Mouse (Mus musculus) 416B (cell line): ENCODE results near the gene Spo11.

ENCODE experiments used
- DNase-seq: peaks from one replicate; pipeline ENCODE4 v3.0.0; 2011; ENCODE audit warnings: low read depth

Spo11 gene

DNA sequence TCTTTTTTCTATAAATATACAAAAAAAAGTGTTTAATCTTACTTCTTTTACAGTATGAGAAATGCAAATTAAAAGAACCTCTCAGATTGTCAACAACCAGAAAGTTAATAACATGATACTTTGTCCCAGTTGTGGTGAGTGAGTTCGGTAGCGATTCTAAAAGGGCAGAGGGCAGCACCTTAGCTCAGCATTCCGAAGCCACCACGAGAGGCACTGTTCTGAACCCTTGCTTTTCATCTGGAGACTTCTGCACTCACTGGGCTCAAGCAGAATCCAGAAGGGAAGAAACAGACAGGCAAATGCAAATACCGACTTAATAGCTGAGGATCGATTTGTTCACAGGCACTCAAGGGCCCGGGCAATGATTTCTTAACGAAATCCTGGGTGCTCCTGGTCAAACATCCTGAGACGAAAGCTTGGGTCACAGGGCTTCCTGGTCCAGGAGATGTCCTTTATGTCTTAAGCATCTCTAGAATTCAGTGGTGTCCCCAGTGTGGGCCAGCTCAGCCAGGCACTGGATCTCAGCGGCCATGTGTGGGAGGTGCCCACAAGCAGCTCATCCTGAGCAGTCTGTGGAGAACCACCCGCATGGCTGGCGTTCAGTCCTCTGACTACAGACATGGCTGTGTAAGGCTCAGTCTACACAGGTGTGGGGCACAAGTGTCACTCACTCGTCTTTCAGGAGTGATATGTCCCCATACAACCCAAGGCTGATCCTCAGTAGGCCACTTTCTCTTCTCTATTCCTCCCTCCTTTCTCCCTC lies 18.3 kb upstream of the Spo11 start:
- no peak for DNase-seq

DNA sequence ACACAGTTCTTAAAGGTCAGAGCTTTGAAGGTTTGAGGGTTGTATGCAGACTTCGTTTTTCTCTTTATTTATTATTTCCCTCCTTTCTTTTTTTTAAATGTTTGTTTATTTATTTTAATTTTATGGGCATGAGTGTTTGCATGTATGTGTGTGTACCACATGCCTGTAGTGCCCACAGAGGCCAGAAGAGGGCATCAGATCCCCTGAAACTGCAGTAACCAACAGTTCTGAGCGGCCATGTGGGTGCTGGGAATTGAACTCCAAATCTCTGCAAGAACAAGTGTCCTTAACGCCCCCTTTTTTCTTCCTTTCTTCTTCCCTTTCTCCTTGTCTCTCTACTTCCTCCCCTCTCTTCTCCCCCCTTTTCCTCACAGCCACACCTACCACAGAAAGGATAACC lies 17.1 kb upstream of the Spo11 start:
- DNase-seq: no peak

DNA sequence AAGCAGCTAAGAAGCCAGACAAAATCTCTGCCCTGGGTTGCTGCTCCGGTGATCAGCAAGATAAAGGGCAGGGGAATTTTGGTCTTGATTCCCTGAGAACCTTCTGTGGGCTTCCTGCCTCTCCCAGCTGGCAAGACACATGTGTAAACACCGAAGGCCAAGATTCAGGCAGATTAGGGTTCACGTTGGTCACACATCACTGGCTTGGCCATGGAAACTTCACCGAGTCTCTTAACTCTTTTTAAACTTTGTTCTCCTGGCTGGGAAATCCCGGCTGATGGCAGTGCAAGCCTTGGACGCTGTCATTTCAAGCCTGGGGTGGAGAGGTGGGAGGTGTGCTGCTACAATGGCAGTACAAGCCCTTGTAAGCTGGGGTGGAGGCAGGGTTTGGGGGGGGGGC lies 16.3 kb upstream of the Spo11 start:
- no peak for DNase-seq

DNA sequence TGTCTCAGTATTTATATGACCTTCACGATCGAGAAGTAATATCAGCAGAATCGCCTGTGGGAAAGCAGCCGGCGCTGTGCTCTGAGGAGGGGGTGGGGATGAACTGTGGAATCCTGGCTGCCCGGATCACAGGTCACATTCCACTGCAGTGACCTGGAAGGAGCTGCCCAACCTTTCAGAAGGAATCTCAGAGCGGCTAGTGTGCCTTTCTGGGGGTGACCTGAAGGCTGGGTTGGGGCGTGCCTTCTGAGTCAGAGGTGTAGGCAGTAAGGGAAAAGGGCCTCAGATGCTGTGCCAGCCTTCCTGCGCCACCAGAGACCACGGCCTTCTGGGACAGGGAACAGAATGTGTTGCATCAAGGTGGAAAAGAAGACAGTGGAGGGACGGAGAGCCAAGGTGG lies 12.3 kb upstream of the Spo11 start:
- DNase-seq: no peak

DNA sequence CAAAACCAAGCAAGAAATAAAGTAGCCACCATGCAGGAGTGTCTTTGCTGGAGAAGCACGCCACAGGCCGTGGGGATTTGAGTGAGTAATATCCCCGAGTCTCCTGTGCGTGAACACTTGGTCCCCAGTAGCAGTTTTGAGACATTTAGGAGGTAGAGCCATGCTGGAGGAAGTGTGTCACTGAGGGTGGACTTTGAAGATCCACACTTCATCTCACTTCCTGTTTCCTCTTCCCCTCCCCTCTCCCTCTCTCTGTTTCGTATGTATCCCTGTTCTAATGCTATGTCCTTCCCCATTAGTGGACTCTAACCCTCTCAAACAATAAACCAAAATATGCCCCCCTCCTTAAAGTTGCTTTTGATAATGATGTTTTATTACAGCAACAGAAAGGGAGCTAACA lies 11.0 kb upstream of the Spo11 start:
- DNase-seq: peak; percentile 21

DNA sequence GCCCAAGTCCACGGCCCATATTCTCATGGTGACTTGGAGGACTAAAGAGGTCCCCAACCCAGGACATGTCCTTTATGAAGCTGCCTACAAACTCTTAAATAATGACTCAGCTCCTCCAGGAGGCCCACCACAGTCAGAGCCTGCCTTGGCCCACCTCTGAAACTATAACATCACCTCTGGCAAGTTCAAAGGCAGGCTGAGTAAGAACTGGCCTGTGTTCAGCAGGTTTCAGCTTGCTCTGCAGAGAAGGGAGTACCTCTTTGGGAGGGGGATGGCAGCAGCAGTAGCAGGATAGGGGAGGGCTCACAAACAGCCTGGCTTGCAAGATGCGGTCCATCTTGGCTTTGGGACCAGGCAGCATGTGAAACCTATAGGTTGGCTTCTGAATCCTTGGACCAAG lies 5.6 kb upstream of the Spo11 start:
- no peak for DNase-seq

DNA sequence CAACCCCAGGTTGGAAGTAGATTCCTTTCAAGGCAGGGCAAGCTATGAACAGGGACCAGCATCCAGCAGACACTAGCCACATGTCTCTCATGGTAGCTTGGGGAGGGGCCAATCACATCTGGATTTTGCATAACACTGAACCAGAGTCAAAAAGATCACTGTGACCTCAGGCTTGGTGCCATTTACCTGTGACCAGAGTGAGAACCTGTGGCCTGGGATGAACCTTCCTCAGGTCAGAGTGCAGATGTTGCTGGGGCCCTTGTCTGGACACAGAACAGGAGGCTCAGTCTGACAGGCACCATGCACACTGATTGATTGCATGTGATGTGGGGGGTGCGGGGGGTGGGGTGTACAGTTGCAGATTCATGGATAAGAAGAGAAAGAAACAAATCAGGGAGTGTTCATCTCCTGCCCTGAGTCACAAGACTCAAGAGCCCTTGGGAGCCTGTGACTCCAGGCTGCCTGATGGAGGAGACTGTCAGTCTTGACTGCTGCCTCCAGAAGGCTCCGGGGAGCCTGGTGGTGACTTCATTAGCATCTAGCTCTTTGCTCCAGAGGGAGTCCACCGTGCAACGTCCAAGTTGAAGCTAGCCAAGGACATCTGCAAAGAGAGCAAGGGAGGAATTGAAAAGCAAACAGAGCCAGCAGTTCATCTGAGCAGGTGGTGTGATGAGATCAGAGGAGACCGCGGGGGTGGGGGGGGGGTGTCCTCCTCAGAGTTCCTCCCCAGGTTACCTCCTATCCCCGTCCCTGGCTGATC lies 3.5 kb upstream of the Spo11 start:
- no peak for DNase-seq

DNA sequence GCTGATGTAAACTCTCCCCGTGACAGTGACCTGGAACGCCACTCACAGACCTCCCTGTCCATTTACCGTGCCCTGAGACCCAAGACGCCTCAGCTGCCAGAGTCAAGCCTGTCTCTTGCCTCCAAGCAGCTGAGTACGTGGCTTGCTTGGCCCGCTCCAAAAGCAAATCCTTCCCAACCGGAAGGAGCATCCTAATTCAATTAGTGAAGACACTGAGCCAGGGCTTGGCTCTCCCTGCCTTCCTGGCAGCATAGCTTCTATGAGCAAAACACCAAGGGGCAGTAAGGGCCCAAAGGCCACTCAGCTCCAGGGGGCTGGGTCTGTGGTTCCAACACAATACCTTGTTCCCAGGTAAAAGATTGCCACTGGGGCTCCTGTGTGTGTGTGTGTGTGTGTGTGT lies 2.8 kb upstream of the Spo11 start:
- DNase-seq: no peak

DNA sequence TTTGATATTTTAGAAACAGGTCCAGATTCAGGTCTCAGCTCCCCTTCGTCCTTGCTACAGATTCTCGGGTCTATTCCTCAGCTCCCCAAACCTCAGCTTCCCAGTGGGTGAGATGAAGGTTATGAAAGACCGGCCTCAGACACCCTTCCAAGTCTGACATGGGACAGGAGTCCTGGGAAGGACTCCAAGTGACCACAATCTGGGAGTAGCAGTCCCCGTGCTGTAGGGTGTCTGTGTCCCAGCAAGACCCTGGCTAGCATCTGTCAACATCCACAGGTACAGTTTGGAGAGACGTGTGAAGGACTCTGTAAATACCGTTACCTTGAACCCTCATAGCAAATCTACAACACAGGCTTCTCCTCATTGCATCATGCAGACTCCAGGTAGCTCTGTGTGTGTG lies 2.3 kb upstream of the Spo11 start:
- no peak for DNase-seq

DNA sequence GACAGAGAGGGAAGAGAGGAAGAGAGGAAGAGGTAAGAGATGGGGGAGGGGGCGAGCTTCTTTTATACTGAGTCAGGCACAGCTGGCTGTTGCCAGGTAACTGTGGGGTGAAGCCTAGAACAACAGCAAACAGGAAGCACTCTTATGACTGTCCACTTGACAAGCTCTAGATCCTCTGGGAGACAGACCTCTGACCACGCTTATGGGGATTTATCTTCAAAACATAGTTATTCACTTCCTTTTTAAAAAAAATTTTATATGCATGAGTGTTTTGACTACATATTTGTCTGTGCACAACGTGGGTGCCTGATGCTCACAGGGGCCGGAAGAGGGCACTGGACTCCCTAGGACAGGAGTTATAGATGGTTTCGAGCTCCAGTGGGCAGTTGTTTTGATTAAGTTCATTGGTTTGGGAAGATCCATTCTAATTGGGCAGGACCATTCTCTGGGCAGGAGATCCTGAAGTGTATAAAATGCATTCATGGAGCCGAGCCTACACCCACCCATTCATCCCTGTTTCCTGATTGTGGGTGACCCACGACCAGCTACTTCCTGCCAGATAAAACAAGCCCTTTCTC lies 750 bp upstream of the Spo11 start:
- DNase-seq: peak; percentile 82

DNA sequence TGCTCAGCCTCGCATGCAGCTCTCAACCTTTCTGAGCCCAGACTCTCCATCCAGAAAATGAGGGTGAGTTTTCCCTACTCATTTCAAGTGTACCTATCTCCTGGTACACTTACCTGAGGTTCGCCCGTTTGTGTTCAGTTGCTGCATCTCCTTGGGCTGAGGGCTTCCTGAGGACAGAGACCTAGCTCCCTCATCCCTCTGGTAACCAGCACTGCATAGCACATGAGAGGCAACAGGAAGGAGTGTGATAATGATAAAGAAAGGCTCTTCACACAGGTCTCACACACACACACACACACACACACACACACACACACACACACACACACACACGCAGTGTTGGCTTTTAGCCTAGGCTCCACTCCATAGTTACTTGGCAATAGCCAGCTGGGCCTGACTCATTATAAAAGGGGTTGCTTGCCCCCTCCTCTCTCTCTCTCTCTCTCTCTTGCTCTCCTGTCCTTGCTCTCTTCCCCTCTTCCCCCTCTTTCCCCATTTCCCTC lies 682 bp downstream of the Spo11 start:
- DNase-seq: peak; percentile 65

DNA sequence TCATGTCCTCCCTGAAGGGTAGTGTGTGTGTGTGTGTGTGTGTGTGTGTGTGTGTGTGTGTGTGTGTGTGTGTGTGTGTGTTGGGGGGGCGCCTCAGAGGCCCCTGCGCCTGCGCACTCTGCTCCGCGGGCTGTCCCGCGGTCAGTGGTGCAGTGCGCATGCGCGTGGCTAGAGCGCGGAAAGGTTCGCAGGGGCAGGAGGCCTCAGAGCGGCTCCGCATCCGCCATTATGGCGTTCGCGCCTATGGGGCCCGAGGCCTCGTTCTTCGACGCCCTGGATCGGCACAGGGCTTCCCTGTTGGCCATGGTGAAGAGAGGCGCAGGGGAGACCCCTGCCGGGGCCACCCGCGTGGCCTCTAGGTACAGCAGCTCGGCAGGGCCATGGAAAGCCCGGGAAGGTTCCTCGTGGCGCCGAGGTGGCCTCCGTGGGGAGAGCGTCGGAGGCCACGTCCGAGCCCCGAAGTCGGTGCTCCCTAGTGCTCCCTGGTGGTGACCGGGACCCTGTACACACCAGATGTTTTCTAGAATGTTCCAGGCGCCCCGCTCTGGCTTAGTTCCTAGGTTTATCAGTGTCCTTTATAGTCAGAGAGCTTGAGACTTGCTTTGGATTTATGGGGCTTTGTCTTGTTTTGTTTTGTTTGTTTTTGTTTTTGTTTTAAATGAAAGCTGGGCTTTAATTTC lies 2.3 kb downstream of the Spo11 start:
- no peak for DNase-seq

DNA sequence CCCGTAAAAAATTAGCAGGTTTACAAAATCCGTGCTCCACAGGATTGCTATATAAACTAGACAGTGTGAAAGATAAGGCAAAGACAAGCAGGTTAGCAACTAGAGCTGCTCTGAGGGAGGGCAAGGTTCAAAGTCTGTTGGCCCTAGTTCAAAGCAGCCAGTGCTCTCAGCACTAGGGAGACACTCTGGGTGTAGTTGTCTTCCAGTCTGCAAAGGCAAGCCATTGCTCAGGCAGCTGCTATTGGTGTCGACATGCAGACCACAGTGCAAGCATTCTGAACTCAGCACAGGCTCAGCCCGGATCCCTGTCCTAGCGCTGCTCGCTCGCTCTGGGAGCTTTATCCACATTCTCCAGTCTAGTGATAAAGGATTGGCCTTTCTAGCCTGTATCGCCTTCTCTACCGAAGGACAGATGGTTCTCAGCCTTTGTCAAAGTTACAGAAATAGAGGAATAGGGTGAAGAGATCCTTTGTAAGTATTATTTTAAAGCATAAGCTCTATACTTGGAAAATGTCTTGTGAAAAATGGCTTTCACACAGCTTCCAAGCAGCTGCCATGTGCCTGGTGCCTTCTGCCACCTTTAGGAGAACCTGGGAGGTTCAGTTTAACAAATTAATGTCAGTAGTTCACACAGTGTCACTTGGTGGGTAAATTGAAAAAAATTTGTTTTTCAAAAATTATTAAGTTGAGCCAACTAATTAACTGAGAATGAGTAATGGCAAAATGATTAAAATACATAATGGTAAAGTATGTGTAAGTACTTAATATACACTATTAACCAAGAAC lies 5.5 kb downstream of the Spo11 start:
- DNase-seq: no peak

DNA sequence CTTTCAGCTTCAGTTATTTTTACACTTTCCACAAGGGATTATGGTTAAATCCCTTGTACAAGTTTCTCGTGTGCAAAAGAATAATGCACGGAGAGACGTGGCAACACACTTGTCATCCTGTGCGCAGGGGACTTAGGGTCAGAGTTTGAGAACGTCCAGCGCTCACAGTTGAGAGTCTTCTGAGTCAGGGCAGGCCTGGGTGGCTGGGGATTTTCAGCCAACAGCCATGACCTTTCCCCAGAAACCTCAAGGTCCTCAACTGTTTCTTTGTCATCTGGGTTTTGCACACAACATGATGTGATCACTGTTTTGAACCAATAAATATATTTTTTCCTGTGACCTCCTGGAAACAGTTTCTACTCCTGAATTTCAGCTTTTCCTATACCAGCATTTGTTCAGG lies 12.7 kb downstream of the Spo11 start:
- DNase-seq: no peak

DNA sequence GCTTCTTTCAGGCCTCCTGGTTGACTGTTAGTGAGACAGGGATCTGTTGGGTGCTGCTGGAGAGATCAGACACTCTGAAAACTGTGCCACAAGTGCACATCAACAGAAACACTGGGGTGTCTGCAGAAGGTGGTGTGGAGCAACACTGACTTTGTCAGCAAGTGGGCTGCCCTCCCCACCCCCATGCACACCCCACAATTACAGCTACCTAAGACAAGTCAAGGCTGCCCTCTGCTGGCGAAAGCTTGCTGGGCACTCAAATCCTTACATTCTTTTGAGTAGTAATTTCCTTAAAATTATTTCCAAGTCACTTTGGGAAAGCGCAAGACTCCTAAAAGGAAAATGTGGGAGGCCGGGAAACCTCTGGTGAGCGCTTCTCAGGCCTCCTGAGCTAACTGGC lies 18.7 kb downstream of the Spo11 start:
- DNase-seq: peak; percentile 76

DNA sequence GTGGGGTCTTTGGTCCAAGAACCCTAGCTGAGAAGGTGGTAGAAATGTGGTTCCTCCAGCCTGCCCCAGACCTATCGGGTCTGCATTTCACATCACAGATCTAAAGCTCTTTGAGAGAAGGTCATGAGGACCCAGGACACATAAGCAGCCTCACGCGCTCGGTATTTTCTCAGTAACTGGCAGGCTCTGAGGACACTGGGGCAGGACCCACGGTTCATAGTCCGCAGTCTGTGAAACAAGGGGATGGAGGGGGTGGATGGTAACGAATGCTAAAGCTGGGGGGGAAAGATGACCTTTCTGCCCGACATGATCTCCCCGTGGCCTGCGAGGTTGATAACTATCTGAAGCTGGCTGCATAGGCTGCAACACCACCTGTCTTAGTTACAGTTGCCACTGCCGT lies 20.2 kb downstream of the Spo11 start:
- DNase-seq: no peak

DNA sequence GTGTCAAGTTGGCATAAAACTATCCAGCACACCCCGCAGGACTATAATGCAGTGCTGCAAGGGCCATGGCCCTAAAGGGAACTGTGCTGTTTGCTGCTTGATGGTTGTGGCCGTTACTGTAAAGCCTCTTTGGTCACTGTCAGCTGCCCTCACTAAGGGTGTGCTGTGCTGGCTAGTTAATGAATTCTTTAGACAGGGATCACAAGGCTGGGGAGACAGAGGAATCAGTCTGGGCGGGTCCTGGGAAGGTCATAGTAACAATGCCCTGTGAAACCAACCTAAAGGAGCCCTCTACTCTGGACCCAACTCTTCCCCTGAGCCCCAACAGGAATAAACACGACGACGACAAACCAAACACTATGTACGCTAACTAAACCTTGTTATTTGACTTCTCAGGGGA lies 21.0 kb downstream of the Spo11 start:
- no peak for DNase-seq

DNA sequence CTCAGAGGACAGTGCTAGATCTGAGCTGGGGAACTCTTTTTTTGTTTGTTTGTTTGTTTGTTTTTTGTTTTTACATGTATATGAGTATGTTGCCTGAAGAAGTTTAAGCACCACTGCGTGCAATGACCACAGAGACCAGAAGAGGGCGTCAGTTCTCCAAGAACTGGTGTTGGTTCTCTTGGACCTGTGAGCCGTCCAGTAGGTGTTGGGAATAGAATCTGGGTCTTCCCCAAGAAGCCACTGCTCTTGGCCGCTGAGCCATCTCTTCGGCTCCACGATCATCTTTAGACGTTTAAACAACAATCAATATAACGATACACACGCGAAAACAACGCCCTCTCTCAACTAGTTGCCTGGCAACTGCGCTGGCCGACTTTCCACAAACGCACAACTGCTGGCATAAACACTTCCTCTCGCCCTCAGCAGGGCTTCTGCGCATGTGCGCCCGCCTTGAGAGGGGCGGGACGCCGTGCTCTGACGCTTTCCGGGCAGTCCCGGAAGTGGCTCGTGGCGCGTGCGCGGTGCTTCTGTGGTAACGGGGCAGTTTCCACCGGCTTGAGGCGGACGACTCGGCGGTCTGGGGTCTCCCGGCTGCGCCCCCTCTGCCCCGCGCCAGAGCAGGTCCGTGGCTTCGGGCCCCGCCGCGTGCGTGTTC lies 22.3 kb downstream of the Spo11 start, which contains the start of gene Rae1:
TSS of gene Rae1 (plus strand) at position 488 of the 655 bp plus-strand sequence.
- peak; percentile 97 for DNase-seq

DNA sequence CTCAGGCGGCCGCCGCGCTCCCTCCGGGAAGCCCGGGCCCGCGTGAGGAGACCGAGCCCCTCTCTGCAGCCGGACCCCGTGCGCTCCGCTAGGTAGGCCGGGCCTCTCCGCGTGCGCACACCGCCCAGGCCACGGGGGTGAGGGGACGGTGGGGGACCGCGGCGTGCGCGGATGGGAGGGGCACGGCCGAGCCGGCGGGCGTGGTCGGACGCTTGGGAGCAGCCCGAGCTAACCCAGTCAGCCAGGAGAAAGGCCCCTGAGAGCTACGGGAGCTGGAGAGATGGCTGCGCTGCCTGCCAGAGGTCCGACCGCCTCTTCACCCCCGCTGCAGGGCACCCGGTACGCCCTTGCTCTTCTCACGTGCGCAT lies 22.8 kb downstream of the Spo11 start:
- peak; percentile 70 for DNase-seq

DNA sequence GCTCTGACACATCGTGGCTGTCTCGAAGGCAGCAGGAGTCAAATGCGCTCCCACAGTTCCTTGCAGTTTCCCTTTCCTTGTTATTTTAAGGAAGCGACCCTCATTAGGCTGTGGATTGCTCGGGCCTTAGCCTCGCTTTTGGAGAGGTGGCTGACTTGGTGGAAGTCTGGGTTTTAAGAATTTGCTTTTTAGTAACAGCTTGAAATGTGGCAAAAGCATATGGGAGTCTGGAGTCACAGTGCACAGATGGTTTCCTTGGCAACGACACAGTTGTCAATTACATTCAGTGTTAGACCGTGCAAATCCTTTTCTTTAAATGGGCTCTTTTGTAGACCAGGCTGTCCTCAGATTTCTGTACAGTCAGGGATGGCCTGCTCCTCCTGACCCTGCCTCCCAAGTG lies 23.4 kb downstream of the Spo11 start:
- DNase-seq: no peak

DNA sequence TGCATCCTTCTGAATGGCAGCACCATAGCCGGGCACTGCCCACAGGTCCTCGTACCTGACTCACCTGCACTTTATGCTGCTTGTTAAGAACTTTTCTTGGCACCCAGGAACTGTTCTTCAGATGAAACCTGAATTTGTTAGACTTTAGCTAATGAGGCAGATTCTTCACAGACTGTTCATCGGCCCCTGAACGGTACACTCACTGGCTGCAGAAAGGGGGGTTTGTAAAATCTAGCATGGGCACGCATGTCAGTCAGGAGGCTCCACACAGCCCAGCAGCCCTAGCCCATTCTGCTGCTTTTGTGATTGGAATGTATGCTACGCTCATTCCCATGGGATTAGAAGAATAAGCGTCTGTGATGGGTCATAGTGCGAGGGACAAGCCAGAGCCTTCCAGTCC lies 26.2 kb downstream of the Spo11 start:
- DNase-seq: no peak
